Mouse (Mus musculus): ENCODE results near the gene Rdh7.

DNA sequence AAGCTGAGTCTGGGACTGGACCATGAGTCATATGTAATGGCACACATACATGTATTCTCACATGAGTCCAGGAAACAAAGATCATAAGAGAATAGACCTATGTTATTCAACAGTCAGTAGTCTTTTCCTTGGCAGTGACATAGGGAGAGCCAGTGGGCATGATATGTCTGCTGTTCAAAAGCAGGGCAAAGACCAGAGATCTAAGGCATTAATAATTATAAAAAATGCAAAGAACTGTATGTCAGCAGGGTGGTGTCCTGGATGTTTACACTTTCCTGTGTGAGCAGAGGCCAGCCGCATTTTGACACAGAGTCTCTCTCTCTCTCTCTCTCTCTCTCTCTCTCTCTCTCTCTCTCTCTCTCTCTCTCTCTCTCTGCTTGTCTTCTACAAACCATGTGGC, 39.0 kb downstream of the Rdh7 start, which contains the start of gene Rdh19:
- TF ChIP-seq POLR2A (IDR thresholded peaks at IDR 0.05; ENCODE audit: borderline replicate concordance, extremely low read depth, low read depth, low read length) (no peak), CTCF (IDR thresholded peaks at IDR 0.05; ENCODE audit: insufficient read depth, low read length) (no peak)
